Mouse (Mus musculus) G1E (cell line): Measurements from ENCODE around the gene Cacna1f. TPM values are rescaled to one million over a fixed set of nuclear protein-coding genes. Genes with fewer than 3 reads are reported as not detected.
A peak's percentile ranks its signal among the peaks of the same experiment; 100 is the strongest.

Source experiments
- ATAC-seq: 2 replicates; pipeline ENCODE4 v1.8.0; 2016; ENCODE audit warnings: mild to moderate bottlenecking; ENCODE audit not compliant: insufficient number of reproducible peaks, poor library complexity, low FRiP score, severe bottlenecking; ENCODE audit errors: extremely low read depth
- DNase-seq: peaks from one replicate; pipeline ENCODE4 v3.0.0; 2012; ENCODE audit warnings: low spot score
- H3K27me3 ChIP-seq: 2 replicates; pipeline ENCODE4 v1.6.1; 2012; ENCODE audit warnings: mild to moderate bottlenecking, low read length, inconsistent platforms; ENCODE audit not compliant: insufficient read depth
- H3K36me3 ChIP-seq: replicated peaks from 2 replicates; pipeline ENCODE3; 2012; ENCODE audit warnings: mild to moderate bottlenecking, inconsistent platforms
- H3K4me1 ChIP-seq: 2 replicates; pipeline ENCODE4 v1.6.1; 2012; ENCODE audit warnings: low read depth, low read length, inconsistent platforms, mixed read lengths; ENCODE audit not compliant: insufficient read depth
- H3K4me3 ChIP-seq: 2 replicates; pipeline ENCODE4 v1.5.1; 2012; ENCODE audit warnings: low read depth, mild to moderate bottlenecking, inconsistent platforms, low read length, moderate library complexity, mixed read lengths
- H3K9me3 ChIP-seq: replicated peaks from 2 replicates; pipeline ENCODE4 v1.6.1; 2012; ENCODE audit warnings: inconsistent platforms
- CTCF ChIP-seq: IDR thresholded peaks from 2 replicates; pipeline ENCODE4 v1.5.1; 2012; ENCODE audit warnings: low read depth, low read length, inconsistent platforms, mixed read lengths
- GATA1 ChIP-seq: IDR thresholded peaks from 2 replicates; pipeline ENCODE4 v1.6.1; 2012; ENCODE audit warnings: borderline replicate concordance, low read length, inconsistent platforms, mixed read lengths
- GATA2 ChIP-seq: IDR thresholded peaks from 2 replicates; pipeline ENCODE4 v1.6.1; 2012; ENCODE audit warnings: low read depth, low read length, inconsistent platforms, borderline replicate concordance
- POLR2AphosphoS5 ChIP-seq: IDR thresholded peaks from 2 replicates; pipeline ENCODE4 v1.6.1; 2012; ENCODE audit warnings: low read depth, low read length, inconsistent platforms; ENCODE audit not compliant: insufficient replicate concordance
- TAL1 ChIP-seq: conservative IDR thresholded peaks from 2 replicates; pipeline ENCODE4 v1.6.1; 2012; ENCODE audit warnings: low read depth, low read length, inconsistent platforms, mixed read lengths
- polyA plus RNA-seq: library from polyadenylated mRNA; stranded (reverse); fragments of >175 nt; gene quantifications from 2 replicates; pipeline ENCODE4 v1.2.3, GENCODE M21; 2012
- total RNA-seq, 2 experiments: library from RNA; stranded (forward) in 1 of 2; stranded (reverse) in 1 of 2; fragments of 200-1000 nt in 1 of 2; fragments of >200 nt in 1 of 2; fragmentation: Nextera tagmentation in 1 of 2; gene quantifications; 2 replicates each; pipeline ENCODE4 v1.2.3; 2014 to 2017

The Cacna1f gene
- total and polyA plus RNA-seq, 3 experiments, result 0.45 to 0.68 (median 0.66) TPM

DNA sequence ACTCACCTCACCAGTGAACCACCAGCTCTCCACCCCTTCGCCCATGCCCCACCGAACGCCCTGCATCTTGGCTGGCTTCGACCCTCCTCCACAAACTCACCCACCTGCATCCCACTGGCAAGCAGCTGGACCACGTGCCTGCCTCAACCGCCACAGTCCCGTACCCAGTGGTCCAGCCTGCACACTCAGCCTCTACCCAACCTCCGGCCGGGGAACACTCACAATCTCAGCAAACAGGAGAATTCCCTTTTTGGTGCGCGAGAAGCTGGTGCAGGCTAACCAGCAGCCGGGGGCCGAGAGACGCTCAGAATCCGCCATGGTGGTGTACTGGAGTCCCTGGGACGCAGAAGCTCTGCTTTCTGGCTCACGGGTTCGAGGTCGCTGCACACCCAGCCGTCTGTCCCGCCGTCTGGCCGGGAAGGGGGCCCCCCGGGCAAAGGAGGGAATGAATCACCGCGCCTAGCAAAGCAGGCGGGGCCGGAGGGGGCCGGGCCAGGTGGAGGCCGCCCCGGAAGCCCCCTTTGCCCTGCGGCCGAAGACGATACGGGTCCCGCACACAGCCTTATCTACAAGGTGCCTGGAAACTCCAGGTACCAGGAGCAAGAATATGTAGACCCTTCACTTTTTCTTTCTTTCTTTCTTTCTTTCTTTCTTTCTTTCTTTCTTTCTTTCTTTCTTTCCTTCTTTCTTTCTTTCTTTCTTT lies 64.2 kb downstream of the Cacna1f start, which contains the start of gene Plp2:
Plp2 (minus strand) TSS at position 470 of the 703 bp plus-strand sequence.
- peaks cover 28% of the 10 kb centered on the region for H3K36me3 ChIP-seq
- peak within 1 kb of the TSS; percentile 76 for H3K4me3 ChIP-seq
- H3K4me1 ChIP-seq, result peaks cover 51% of the 10 kb centered on the region
- ATAC-seq (no peak), DNase-seq (no peak)
- H3K9me3 ChIP-seq, result no peaks in the 10 kb centered on the region
- TF ChIP-seq TAL1, result no peak
- no peak for TF ChIP-seq CTCF
- TF ChIP-seq GATA1, result no peak
- no peak for TF ChIP-seq POLR2AphosphoS5
- no peak for TF ChIP-seq GATA2
- H3K27me3 ChIP-seq, result no peaks in the 10 kb centered on the region

DNA sequence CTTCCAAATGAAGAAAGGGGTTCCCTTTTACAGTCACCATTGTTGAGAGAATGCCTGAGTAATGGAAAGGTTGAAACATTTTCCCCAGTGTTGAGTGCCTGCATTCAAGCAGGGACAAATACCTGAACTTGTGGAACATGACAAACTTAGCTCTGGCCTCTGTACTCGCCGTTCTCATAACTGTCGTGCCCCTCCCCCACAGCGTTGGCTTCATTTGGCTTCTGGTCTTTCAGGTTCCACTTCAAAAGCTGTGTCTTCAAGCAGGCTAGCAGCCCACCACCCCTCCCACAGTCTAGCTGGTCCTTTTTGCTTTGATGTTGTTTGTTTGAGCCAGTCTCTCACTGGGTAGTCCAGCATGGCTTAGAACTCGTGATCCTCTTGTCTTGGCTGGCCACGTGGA lies 65.9 kb downstream of the Cacna1f start:
- ATAC-seq (no peak), DNase-seq (no peak)
- Histone ChIP-seq H3K9me3 (no peaks in the 10 kb centered on the region), H3K36me3 (peaks cover 13% of the 10 kb centered on the region), H3K27me3 (no peaks in the 10 kb centered on the region), H3K4me3 (no peak overlapping the region; the same call in 1 of the 2 replicates), H3K4me1 (peaks cover 51% of the 10 kb centered on the region)
- TF ChIP-seq POLR2AphosphoS5 (no peak), TAL1 (no peak), CTCF (no peak), GATA1 (no peak), GATA2 (no peak)

DNA sequence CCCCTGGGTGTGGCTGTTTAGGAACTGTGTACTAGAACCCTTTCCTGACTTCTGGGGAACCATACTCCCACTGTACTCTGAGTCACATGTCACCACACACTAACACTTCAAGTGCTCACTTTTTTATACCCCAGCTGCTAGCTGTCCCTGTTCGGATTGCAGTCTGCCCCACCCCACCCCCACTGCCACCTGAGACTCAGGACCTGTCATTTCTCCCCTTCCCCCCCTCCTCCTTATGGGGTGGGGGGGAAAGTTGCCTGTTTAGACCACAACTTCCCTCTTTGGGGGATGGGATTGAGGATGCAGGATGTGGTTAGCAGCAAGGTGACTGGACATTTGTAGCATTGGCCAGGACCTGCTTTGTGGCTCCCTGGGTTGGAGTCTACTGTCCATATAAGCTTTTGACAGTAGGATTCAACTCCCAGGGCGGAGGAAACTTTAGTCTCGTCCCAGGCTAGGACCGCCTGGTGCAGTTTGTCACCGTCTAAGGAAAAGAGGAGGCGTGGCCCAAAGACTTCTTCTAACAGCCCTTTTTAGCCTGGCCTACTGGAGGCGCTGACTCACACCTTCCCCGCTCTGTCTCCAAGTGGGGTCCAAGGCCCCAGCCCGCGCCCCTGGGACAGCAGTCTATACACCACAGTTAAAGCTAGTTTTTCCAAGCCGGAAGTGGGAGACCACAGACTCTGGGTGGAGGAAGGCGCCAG lies 66.8 kb downstream of the Cacna1f start:
- Histone ChIP-seq H3K4me1 (peaks cover 51% of the 10 kb centered on the region), H3K4me3 (peak overlapping the region; percentile 44; the same call in 1 of the 2 replicates), H3K36me3 (peaks cover 9% of the 10 kb centered on the region), H3K27me3 (no peaks in the 10 kb centered on the region), H3K9me3 (no peaks in the 10 kb centered on the region)
- peak; percentile 42 for DNase-seq
- ATAC-seq, result peak; percentile 46
- TF ChIP-seq CTCF (no peak), TAL1 (no peak), GATA2 (no peak), GATA1 (no peak), POLR2AphosphoS5 (no peak)

DNA sequence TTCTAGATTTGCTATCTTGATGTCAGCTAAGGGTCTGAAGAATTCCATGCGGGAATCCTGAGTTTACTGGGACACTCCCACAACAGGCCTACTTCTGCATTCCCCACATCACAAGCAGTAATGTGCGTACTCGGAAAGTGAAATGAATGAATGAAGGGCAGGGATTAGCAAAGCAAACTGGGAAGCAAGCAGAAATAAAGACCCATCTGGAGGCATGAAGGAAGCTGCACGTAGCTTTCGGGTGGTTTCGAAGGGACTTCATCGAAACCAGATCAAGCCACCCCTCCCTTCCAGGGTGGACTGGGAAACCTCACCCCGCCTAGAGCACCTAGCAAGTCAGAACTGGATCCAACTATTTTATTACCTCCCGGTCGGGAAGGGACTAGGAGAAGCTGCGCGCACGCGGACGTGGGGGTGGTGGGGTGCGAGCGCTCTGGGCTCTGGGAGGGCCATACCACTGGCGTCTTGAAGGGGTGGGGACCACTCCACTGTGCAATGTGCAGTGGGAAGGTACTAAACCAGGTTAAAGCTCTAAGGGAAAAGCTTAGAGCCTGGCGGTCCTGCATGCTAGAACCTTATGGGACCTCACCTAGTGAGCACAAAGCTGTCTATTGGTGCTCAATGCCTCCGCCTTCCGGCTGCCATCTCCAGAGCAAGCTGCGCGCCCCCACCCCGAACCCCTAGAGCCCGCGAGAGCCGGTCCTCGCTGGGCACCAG lies 67.6 kb downstream of the Cacna1f start:
- peak; percentile 9 for DNase-seq
- TF ChIP-seq POLR2AphosphoS5, result no peak
- Histone ChIP-seq H3K4me1 (peaks cover 52% of the 10 kb centered on the region), H3K36me3 (peaks cover 2% of the 10 kb centered on the region), H3K9me3 (no peaks in the 10 kb centered on the region), H3K4me3 (peak overlapping the region; percentile 44; the same call in 1 of the 2 replicates), H3K27me3 (no peaks in the 10 kb centered on the region)
- no peak for ATAC-seq

DNA sequence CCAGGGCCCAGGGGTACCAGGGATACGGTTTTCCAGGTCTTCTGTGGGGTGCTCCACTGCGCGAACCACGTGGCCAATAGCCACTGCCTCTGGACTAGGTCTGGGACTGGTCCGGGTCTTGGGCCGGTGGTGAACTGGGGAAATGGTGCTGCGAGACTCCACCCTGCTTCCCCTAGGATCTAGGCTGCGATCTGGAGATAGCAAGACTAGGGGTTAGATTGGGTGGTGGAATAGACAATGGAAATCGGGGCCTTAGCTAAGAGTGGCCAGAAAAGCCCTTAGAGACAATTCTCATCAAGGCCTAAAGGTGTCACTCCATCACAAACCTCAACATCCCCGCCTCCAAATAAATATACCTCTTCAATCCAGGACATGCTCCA lies 68.1 kb downstream of the Cacna1f start:
- Histone ChIP-seq H3K4me3 (peak overlapping the region; percentile 44; the same call in 1 of the 2 replicates), H3K27me3 (no peaks in the 10 kb centered on the region), H3K9me3 (no peaks in the 10 kb centered on the region), H3K36me3 (no peaks in the 10 kb centered on the region), H3K4me1 (peaks cover 57% of the 10 kb centered on the region)
- TF ChIP-seq TAL1, result no peak
- no peak for TF ChIP-seq CTCF
- no peak for TF ChIP-seq GATA2
- TF ChIP-seq GATA1, result no peak
- no peak for TF ChIP-seq POLR2AphosphoS5
- DNase-seq (no peak), ATAC-seq (no peak)

DNA sequence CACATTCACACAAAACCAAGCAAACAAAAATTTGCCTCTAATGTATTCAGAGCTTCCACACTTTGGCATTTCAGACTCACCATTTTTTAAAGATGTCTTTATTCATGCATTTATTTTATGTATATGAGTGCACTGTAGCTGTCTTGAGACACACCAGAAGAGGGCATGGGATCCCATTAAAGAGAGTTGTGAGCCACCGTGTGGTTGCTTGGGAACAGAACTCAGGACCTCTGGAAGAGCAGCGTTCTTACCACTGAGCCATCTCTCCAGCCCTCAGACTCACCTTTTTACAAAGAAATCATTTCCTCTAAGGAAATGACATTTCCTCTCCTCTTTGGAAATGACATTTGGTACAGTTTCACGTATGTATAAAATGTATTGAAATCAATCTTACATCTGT lies 72.1 kb downstream of the Cacna1f start:
- H3K27me3 ChIP-seq, result peaks cover 4% of the 10 kb centered on the region; the same call in 1 of the 2 replicates

More for the DNA sequence above, 72.1 kb downstream of the Cacna1f start:
- no peaks in the 10 kb centered on the region for H3K36me3 ChIP-seq
- no peaks in the 10 kb centered on the region for H3K9me3 ChIP-seq
- peaks cover 24% of the 10 kb centered on the region for H3K4me1 ChIP-seq
- DNase-seq, result no peak
- ATAC-seq, result no peak
- H3K4me3 ChIP-seq, result no peak overlapping the region
- no peak for TF ChIP-seq GATA1
- TF ChIP-seq CTCF, result no peak
- no peak for TF ChIP-seq POLR2AphosphoS5
- TF ChIP-seq TAL1, result no peak
- no peak for TF ChIP-seq GATA2
